Mouse (Mus musculus) midbrain, embryonic 16.5 days (tissue): ENCODE measurements around the gene Arl15. TPM values are rescaled to one million over a fixed set of nuclear protein-coding genes. Genes with fewer than 3 reads are reported as not detected.

Source experiments
- ATAC-seq: fragments of 200-750 bp; cut with Nextera tagmentation; 2 replicates; pipeline ENCODE4 v1.8.0; 2017; ENCODE audit warnings: moderate TSS enrichment
- H3K27ac ChIP-seq: fragments of 300-500 bp; sonication (generic); 2 replicates; pipeline ENCODE4 v1.5.1; 2014; ENCODE audit warnings: mild to moderate bottlenecking, low read length, mixed read lengths
- H3K27me3 ChIP-seq: fragments of 300-500 bp; sonication (generic); 2 replicates; pipeline ENCODE4 v1.6.1; 2014; ENCODE audit warnings: low read depth, low read length, mixed read lengths; ENCODE audit not compliant: control insufficient read depth, insufficient read depth
- H3K36me3 ChIP-seq: fragments of 300-500 bp; sonication (generic); 2 replicates; pipeline ENCODE4 v1.6.1; 2014; ENCODE audit warnings: mild to moderate bottlenecking, low read length, moderate library complexity, mixed read lengths; ENCODE audit not compliant: control insufficient read depth, insufficient read depth
- H3K4me1 ChIP-seq: fragments of 300-500 bp; sonication (generic); 2 replicates; pipeline ENCODE4 v1.6.1; 2014; ENCODE audit warnings: mild to moderate bottlenecking, low read length, mixed read lengths; ENCODE audit not compliant: control insufficient read depth, insufficient read depth
- H3K4me2 ChIP-seq: fragments of 300-500 bp; sonication (generic); 2 replicates; pipeline ENCODE4 v1.6.1; 2014; ENCODE audit warnings: mild to moderate bottlenecking, low read length, mixed read lengths
- H3K4me3 ChIP-seq: fragments of 300-500 bp; sonication (generic); 2 replicates; pipeline ENCODE4 v1.5.1; 2014; ENCODE audit warnings: low read depth, mild to moderate bottlenecking, low read length, moderate library complexity, mixed read lengths
- H3K9ac ChIP-seq: fragments of 300-500 bp; sonication (generic); 2 replicates; pipeline ENCODE4 v1.6.1; 2014; ENCODE audit warnings: low read depth, low read length, mixed read lengths
- H3K9me3 ChIP-seq: fragments of 300-500 bp; sonication (generic); replicated peaks from 2 replicates; pipeline ENCODE4 v1.6.1; 2014; ENCODE audit warnings: mild to moderate bottlenecking, low read length, mixed read lengths; ENCODE audit not compliant: control insufficient read depth, poor library complexity, severe bottlenecking
- WGBS: fragments of 180-500 bp; shearing (Covaris S2); extraction: QIAGEN DNeasy Blood & Tissue Kit; methylation state at CpG from one replicate; pipeline ENCODE4 v1.1.7; 2014; 5-methylcytosine and 5-hydroxymethylcytosine counted together
- polyA plus RNA-seq: library from polyadenylated mRNA; unstranded; fragments of >200 nt; fragmentation: Nextera tagmentation; extraction: Ambion mirVana; gene quantifications from 2 replicates; pipeline ENCODE4 v1.2.1, GENCODE M21; 2015

Arl15 gene
- polyA plus RNA-seq, 1 experiment from 2014 or later, result 17.4 TPM

GRCm38 (mm10) chr13:113880564-113881171, 86.4 kb downstream of the Arl15 start:
- no peak overlapping the region for H3K27ac ChIP-seq
- no peaks in the 10 kb centered on the region for H3K27me3 ChIP-seq
- 0 out of 2 replicates have a peak, but pooled peaks have one; percentile 6 for ATAC-seq
- H3K9ac ChIP-seq, result no peak overlapping the region
- peaks cover 27% of the 10 kb centered on the region for H3K4me1 ChIP-seq
- no peak overlapping the region for H3K4me3 ChIP-seq
- H3K4me2 ChIP-seq, result peak overlapping the region; percentile 45
- no peaks in the 10 kb centered on the region for H3K36me3 ChIP-seq
- H3K9me3 ChIP-seq, result no peaks in the 10 kb centered on the region
- WGBS, result 23% methylated on average over 19 of the region's 19 CpGs

- WGBS, result 0% methylated on average over 1 of the region's 1 CpGs
- ATAC-seq, result no peak
- H3K36me3 ChIP-seq, result no peaks in the 10 kb centered on the region
- no peak overlapping the region for H3K4me3 ChIP-seq
- H3K4me2 ChIP-seq, result no peak overlapping the region
- no peak overlapping the region for H3K27ac ChIP-seq
- H3K9ac ChIP-seq, result no peak overlapping the region
- H3K27me3 ChIP-seq, result no peaks in the 10 kb centered on the region
- H3K9me3 ChIP-seq, result no peaks in the 10 kb centered on the region
- H3K4me1 ChIP-seq, result peaks cover 25% of the 10 kb centered on the region
These were observed 88.7 kb downstream of the Arl15 start for GRCm38 (mm10) chr13:113882959-113883358.

- WGBS, result 49% methylated on average over 6 of the region's 6 CpGs
- H3K9me3 ChIP-seq, result no peaks in the 10 kb centered on the region
- no peak overlapping the region for H3K27ac ChIP-seq
- H3K36me3 ChIP-seq, result no peaks in the 10 kb centered on the region
- no peak overlapping the region for H3K4me2 ChIP-seq
- H3K9ac ChIP-seq, result no peak overlapping the region
- H3K4me3 ChIP-seq, result no peak overlapping the region
- H3K27me3 ChIP-seq, result no peaks in the 10 kb centered on the region
- no peak for ATAC-seq
- peaks cover 9% of the 10 kb centered on the region for H3K4me1 ChIP-seq
These were observed 92.8 kb downstream of the Arl15 start for GRCm38 (mm10) chr13:113887090-113887489.

DNA sequence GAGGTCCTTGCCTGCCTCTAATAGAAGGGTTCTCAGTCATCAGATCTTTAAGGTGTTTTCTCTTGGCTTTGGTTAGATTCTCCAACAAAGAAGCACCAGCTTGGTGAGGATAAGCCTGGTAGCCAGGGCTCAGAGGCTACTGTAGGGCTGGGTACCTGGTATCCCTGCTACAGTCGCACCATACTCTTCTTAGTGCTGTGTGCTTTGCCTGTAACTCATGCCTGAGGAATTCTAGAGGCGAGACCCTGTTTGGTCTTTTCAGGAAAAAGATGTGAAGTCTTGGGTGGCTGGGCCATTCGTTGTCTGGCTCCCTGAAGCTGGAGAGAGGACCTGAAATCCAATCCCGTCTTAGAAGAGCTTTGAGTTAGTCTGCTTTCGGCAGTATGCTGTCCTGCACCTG, 93.8 kb downstream of the Arl15 start:
- ATAC-seq, result no peak
- Histone ChIP-seq H3K4me2 (peak overlapping the region; percentile 45; the same call in 1 of the 2 replicates), H3K27me3 (no peaks in the 10 kb centered on the region), H3K9me3 (no peaks in the 10 kb centered on the region), H3K4me1 (peaks cover 9% of the 10 kb centered on the region), H3K9ac (no peak overlapping the region), H3K27ac (no peak overlapping the region), H3K4me3 (no peak overlapping the region), H3K36me3 (no peaks in the 10 kb centered on the region)
- 68% methylated on average over 5 of the region's 5 CpGs for WGBS

DNA sequence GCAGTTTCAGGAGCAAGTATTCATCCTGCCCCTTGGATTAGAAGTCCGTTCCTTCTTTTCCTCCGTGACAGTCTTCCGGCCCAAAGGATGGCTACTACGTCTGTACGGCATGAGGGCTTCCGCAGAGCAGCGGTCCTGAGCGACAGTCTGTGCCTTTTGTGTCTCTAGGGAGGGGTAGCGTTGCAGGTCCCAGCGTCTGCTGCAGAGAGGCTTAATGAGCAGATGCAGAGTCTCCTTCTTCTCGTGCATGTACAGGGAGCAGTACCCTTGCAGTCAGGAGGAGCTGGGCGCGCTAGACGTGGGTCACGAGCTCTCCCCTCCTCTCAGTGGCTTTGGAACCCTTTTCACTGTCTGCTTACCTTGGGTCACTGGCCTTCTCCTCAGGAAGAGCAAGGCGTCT, 94.4 kb downstream of the Arl15 start:
- Histone ChIP-seq H3K4me3 (0 out of 2 replicates have a peak overlapping the region, but pooled peaks have one; percentile 3), H3K4me1 (peaks cover 9% of the 10 kb centered on the region), H3K9ac (peak overlapping the region; percentile 43), H3K4me2 (peak overlapping the region; percentile 45), H3K36me3 (no peaks in the 10 kb centered on the region), H3K27ac (no peak overlapping the region), H3K9me3 (no peaks in the 10 kb centered on the region), H3K27me3 (no peaks in the 10 kb centered on the region)
- ATAC-seq, result peak; percentile 41
- WGBS, result 21% methylated on average over 16 of the region's 16 CpGs

- Histone ChIP-seq H3K9me3 (no peaks in the 10 kb centered on the region), H3K4me3 (0 out of 2 replicates have a peak overlapping the region, but pooled peaks have one; percentile 3), H3K9ac (peak overlapping the region; percentile 43; the same call in 1 of the 2 replicates), H3K27me3 (no peaks in the 10 kb centered on the region), H3K36me3 (no peaks in the 10 kb centered on the region), H3K4me1 (peaks cover 9% of the 10 kb centered on the region), H3K27ac (no peak overlapping the region), H3K4me2 (peak overlapping the region; percentile 45)
- WGBS, result 34% methylated on average over 24 of the region's 24 CpGs
- peak; percentile 41 for ATAC-seq
These were observed 95.1 kb downstream of the Arl15 start for GRCm38 (mm10) chr13:113889140-113890055.

DNA sequence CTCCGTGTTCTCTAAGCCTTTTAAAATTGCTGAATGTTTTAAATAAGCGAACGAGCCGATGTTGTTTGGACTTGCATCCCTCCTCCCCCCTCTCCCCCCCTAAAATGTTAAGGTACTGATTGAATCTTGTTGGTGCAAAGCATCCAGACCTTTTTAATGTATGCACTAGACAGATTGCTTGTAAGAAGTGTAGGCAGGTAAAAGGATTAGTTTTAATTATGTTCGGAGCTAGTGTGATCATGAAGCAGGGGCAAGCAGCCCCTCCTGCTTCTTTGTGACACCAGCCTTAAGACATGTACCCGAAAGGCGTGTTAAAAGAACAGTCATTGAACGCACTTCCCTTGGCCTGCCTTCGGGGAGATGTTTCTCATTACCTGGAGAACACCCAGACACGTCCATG, 102.4 kb downstream of the Arl15 start:
- Histone ChIP-seq H3K27ac (no peak overlapping the region), H3K36me3 (no peaks in the 10 kb centered on the region), H3K27me3 (no peaks in the 10 kb centered on the region), H3K4me3 (no peak overlapping the region), H3K4me1 (0 out of 2 replicates have a peak, but pooled peaks cover 4% of the 10 kb centered on the region), H3K9ac (no peak overlapping the region), H3K9me3 (no peaks in the 10 kb centered on the region), H3K4me2 (no peak overlapping the region)
- WGBS, result 81% methylated on average over 10 of the region's 10 CpGs
- ATAC-seq, result no peak

- WGBS, result 95% methylated on average over 3 of the region's 3 CpGs
- Histone ChIP-seq H3K9ac (no peak overlapping the region), H3K27ac (no peak overlapping the region), H3K9me3 (no peaks in the 10 kb centered on the region), H3K4me3 (no peak overlapping the region), H3K4me1 (0 out of 2 replicates have a peak, but pooled peaks cover 4% of the 10 kb centered on the region), H3K36me3 (no peaks in the 10 kb centered on the region), H3K4me2 (no peak overlapping the region), H3K27me3 (no peaks in the 10 kb centered on the region)
- ATAC-seq, result no peak
These were observed 103.2 kb downstream of the Arl15 start for GRCm38 (mm10) chr13:113897498-113897897.

DNA sequence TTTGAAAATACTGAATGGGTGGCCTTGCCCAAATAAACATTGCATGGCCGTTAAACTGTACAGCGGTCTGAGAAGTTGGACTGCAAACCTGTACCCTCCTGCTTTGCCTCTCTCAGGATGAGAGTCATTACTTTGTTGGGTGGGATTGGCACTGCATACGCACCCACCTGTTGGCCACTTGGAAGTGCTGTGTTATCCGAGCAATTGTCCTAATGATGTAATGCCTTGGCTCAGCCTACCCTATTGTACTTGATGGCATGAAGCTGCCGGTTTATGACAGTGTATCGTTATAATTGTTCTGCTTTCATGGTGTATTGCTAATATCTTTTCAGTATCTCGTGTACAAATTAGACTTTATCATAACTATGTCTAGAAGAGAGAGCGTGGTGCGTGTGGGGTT, 103.6 kb downstream of the Arl15 start:
- WGBS, result 91% methylated on average over 9 of the region's 9 CpGs
- H3K4me1 ChIP-seq, result 0 out of 2 replicates have a peak, but pooled peaks cover 4% of the 10 kb centered on the region
- no peak overlapping the region for H3K4me3 ChIP-seq
- H3K4me2 ChIP-seq, result no peak overlapping the region
- no peaks in the 10 kb centered on the region for H3K9me3 ChIP-seq
- no peaks in the 10 kb centered on the region for H3K27me3 ChIP-seq
- no peak for ATAC-seq
- no peaks in the 10 kb centered on the region for H3K36me3 ChIP-seq
- no peak overlapping the region for H3K9ac ChIP-seq
- no peak overlapping the region for H3K27ac ChIP-seq
